Mouse (Mus musculus) ovary, adult 10 weeks (tissue): ENCODE measurements around the gene Mrps14. TPM values are rescaled to one million over a fixed set of nuclear protein-coding genes. Genes with fewer than 3 reads are reported as not detected.

ENCODE experiments used
- polyA plus RNA-seq: library from polyadenylated mRNA; stranded (reverse); fragments of 350-450 nt; fragmentation: Illumina TruSeq; extraction: RNeasy Lipid Tissue Mini Kit (QIAGEN cat#74804); gene quantifications from one replicate; pipeline ENCODE4 v1.2.3, GENCODE M21; 2014

Gene Mrps14
- polyA plus RNA-seq = 37.5 TPM

GRCm38 (mm10) chr1:160194529-160195336 is at the start of gene Mrps14:
Gene Mrps14 (plus strand): TSS chr1:160195215.

GRCm38 (mm10) chr1:160153480-160153879 is 41.5 kb upstream of the Mrps14 start, which contains the start of gene Tnn:
Gene Tnn (minus strand): TSS chr1:160153580.

GRCm38 (mm10) chr1:160212703-160213669 is 18.0 kb downstream of the Mrps14 start, which contains the start of gene Cacybp:
Gene Cacybp (minus strand): TSS chr1:160212875.

Other genes with a start within 250 kb of the Mrps14 start
- 13.5 TPM for gene 4930523C07Rik, start 150.8 kb upstream of the Mrps14 start, polyA plus RNA-seq
- gene Tnn, start 41.6 kb upstream of the Mrps14 start, polyA plus RNA-seq = 0.20 TPM
- gene Cacybp, start 17.7 kb downstream of the Mrps14 start, polyA plus RNA-seq = 384 TPM